Mouse (Mus musculus): ENCODE data around the gene Nsg2. TPM values are rescaled to one million over a fixed set of nuclear protein-coding genes. Genes with fewer than 3 reads are reported as not detected.
"Not testable (repeated sequence)": the region's sequence is repeated elsewhere in the genome, so short reads cannot be mapped to it uniquely, and the experiment has no call there.

The Nsg2 gene
- total RNA-seq (2021): 100 to 1,000 TPM; 682 to 735 TPM

DNA sequence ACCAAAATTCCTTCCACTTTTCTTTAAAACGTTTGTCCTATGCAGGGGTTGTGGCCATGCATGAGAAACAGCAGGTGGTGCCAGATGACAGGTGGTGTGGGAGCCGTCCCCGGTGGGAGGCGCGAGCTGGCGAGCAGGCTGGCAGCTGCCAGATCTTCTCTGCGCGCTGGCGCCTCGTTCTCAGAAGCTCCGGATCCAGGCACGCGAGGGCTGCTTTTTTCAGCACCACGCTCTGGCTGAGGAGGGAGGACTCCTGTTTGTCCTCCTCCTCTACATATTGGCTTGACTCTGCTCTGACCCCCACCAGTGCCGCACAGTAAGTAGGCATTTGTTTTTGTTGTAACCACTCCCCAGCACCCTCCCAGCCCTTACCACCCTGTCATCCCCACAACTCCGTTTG, at the start of gene Nsg2:
Gene Nsg2, plus strand, starts transcription at position 183 of the 400 bp plus-strand sequence.
- peak; percentile 77 to 80 for DNase-seq (ENCODE audit: extremely low spot score in 1 of 2, low spot score in 1 of 2)

DNA sequence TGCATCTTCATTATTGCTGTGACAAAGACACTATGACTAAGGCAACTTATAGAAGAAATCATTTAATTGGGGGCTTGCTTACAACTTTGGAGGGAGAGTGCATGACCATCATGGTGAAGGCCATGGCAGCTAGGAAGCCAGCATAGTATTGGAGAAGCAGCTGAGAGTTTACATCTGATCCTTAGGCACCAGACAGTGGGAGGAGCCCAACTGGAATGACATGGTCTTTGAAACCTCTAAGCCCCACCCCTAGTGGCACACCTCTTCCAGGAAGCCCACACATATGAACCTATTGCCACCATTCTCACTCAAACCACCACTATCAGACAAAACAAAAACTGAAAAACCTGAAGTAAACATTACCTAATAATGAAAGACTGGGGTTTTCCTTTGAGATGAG, 40.2 kb upstream of the Nsg2 start:
- no peak for DNase-seq (ENCODE audit: extremely low spot score in 1 of 2, low spot score in 1 of 2)

DNA sequence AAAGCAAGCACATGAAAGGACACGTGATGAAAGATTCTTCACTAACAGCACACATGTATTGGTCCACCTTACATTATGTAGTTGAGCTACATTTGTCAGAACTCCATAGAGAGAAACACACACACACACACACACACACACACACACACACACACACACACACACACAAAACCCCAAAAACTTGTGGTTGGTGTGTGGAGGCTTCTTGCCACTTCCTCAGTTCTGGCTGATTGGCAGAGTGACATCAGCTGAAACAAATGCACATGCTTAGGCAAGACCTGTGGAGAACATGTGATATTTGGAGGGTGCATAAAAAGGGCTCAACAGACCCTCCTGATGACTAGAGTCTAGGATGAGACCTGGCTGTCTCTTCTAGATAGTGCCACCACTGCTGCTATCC, 36.3 kb upstream of the Nsg2 start:
- no peak for DNase-seq (ENCODE audit: extremely low spot score in 1 of 2, low spot score in 1 of 2)

DNA sequence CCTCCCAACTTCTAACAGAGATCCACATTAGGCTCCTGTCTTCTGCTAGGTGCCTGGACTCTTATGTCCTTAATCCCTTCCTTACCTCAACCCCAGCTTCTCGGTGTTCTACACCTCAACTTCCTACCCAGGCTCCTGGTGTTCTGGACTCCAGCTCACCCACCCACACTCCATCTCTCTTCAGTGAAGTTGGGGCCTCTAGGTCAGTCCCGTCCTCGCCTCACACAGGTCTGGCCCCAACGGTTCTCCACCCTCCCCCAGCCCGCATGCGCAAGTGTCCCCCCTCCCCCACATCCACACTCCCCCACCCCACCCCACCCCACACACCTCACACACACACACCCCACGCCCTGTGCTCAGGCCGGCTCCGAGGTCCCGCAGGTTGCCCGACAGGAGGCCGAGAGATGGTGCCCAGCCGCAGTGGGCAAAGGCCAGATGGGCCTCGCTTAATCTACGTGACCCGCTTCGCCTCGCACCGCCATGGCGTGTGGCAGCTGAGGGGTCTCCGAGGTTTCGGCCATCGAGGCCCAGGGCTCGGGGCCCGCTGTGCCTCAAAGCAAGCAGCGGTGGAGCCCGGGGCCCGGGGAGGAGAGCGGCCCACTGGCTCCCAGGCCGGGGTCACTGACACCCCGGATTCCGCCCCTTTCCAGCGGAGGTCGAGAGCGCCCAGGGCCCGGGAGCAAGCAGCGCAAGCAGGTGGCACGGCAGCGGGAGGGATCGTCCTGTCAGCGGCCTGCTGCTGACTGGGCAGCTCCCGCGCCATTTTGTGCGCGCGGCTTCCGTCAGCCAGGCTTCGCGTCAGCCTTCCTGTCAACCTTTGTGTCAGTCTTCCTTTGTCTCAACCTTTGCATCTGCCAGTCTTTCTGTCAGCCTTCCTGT, 34.8 kb upstream of the Nsg2 start, which contains the start of gene 4930524B15Rik:
Gene 4930524B15Rik, plus strand, starts transcription at position 337 of the 879 bp plus-strand sequence.
- no peak for DNase-seq (ENCODE audit: extremely low spot score in 1 of 2, low spot score in 1 of 2)

DNA sequence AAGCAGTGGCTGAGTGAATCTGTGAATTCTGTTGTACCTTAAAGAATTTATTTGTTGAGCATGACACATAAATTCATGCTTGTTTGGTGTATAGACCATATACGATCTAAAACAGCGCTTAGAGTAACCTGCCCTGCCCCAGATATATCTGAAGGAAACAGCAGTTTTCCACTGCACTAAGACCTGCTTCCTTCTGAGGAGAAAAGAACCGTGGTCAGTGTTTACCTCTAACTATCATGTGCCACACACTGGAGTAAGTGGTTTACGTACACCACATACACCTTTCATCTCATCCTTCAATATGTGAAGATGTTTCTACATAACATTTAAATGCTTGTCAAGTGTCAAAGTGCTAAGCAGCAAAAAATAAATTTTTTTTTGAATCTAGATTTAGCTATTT, 26.1 kb upstream of the Nsg2 start:
- no peak for DNase-seq (ENCODE audit: extremely low spot score in 1 of 2, low spot score in 1 of 2)

DNA sequence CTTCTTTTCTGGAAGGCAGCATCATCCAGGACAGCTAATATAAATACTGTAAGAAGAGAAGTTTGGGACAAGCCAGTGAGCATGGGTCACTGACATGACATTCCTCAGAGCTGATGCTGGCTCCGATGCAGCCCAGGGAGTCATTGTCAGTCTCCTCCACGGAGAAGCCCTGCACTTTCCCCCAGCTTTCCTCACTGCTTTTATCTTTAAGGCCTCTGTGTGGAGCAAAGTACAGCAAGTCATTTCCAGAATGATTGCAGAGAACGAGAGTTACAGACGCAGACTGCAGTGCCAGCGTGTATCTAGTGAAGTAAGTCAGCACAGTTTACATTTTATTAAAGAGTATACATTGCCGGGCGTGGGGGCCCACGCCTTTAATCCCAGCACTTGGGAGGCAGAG, 25.4 kb upstream of the Nsg2 start:
- no peak for DNase-seq (ENCODE audit: extremely low spot score in 1 of 2, low spot score in 1 of 2)

DNA sequence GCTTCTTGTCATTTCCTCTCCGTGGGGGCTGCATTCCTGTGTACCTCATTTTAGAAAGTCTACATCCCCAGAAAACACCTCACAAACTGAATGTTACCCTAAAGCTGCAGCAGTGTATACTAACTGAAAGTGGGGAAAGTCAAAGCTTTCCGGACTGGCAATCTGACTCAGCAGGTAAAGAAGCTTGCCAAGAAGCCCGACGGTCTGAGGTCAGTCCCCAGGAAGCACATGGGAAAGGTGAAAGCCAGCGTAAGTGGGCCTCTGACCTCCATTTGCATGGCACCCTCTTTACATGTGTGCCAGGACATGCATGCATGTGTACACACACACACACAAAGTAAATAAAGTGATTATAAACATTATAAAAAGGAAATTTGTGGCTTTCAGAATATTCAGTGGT, 24.6 kb upstream of the Nsg2 start:
- no peak for DNase-seq (ENCODE audit: extremely low spot score in 1 of 2, low spot score in 1 of 2)

DNA sequence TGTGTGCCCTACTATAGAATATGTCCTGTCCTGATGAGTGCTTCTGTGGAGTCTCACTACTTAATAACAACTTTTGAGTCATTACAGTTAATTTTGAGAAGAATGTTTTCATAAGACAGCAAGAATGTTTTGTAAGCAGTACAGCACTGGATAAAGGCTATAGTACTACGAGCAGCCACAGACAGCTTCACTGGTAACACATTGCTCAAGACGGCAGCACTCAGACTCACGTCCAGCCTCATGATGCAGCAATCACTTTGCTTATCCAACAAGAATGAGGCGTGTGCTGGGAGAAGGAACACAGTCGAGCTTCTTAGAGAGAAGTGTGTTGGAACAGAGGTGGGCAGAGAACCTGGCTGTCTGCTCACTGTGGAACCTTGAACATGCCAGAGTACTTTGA, 24.1 kb upstream of the Nsg2 start:
- no peak for DNase-seq (ENCODE audit: extremely low spot score in 1 of 2, low spot score in 1 of 2)

DNA sequence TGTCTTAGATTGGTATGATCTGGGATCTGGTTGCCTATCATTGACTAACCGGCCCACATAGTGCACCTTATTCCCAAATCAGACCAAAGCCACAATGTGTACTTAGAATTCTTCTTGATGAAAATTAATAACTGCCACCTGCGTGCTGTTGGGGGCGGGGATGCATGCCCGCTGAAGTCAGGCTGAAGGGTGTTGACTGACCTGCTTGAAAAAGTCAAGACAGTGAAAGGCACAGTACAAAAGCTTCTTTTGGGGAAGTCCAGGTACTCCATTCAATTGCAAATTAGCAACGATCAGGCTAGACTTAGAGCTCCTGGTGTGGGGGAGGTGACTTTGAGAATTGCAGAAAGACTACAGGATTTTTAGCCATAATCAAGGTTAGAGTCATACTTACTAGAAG, 20.2 kb upstream of the Nsg2 start:
- not testable (repeated sequence) for DNase-seq (ENCODE audit: extremely low spot score in 1 of 2, low spot score in 1 of 2)

DNA sequence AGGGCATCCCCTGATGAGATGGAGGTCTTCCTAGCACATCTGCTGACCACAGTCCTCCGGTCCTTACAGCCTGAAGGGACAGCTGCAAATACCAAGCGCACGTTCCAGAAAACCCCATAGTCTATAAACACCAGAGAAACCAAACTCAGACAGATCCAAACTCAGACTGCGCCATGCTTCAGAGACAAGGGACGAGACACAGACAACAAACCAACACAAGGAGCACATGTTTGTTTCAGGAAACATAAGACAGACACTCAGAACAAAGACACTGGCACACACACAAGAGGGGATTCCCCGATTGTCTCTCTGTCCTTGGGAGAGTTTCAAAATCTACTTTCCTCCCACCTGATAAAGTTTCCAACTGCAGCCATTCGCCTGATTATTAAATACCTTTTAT, 18.4 kb upstream of the Nsg2 start:
- no peak for DNase-seq (ENCODE audit: extremely low spot score in 1 of 2, low spot score in 1 of 2)

DNA sequence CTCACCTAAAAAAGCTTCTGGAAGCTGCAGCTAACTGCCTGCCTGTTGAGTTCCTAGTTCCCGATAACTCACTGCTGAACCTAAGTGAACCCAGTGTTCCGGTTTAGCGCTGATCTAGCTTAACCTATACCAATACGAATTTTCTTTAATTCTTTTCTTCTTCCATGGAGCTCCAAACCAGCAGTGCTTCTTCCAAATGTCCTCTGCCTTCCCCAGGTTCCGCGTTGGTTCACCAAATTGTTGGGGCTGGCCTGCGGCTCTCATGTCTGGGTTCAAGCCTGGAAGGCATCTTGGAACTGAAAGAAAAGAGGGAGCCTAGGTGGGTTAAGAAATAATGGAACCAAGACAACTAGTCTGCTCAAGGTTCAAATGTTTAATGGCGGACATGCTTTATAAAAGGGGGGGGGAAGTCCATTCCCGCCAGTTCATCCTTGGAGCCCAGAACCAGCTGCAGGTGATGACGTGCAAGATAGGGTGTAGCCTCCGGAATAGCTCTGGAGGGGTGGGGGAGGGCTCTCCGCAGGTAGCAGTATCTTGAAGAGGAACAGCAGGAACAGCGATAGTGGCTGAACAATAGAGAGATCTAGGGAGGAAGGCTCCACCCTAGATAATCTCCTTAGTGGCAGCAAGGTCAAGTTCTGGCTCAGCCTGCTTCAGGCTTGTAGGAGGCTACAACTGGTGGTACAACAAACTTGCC, 17.9 kb upstream of the Nsg2 start:
- DNase-seq (ENCODE audit: extremely low spot score in 1 of 2, low spot score in 1 of 2): not testable (repeated sequence)

DNA sequence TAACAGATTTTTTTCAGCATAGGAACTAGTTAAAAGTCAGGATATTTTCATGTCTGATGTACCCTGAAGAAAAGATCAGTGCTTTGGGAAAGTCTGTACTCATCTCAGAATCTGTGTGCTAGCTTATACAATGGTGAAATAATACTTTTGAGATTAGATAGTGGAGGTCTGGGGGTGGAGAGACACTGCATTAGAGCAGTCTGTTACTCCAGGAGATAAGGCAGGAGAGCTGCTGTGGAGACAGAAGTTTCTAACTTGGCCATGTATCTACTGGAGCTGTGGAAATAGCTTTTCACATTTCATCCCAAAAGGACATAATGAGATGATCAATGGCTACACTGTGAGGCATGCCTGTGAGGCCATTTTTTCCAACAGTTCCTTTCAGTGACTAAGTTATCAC, 17.0 kb upstream of the Nsg2 start:
- DNase-seq (ENCODE audit: extremely low spot score in 1 of 2, low spot score in 1 of 2): no peak

DNA sequence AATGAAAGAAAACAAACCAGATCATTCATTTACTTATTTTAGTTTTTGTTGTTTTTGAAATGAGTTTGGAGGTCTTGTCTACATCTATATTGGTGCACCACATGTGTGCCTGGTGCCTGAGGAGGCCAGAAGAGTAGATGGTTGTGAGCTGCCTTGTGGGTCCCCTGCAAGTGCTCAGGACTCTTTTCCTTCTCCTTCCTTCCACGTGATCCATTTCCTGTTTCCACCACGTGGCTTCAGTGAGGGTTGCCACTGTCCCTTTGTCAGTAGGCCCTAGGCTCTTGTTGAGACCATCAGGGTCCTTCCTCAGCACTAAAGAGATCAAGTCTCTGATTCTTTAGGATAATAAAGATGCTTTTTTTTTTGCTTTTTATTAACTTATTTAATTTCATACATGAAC, 15.5 kb upstream of the Nsg2 start:
- no peak for DNase-seq (ENCODE audit: extremely low spot score in 1 of 2, low spot score in 1 of 2)

DNA sequence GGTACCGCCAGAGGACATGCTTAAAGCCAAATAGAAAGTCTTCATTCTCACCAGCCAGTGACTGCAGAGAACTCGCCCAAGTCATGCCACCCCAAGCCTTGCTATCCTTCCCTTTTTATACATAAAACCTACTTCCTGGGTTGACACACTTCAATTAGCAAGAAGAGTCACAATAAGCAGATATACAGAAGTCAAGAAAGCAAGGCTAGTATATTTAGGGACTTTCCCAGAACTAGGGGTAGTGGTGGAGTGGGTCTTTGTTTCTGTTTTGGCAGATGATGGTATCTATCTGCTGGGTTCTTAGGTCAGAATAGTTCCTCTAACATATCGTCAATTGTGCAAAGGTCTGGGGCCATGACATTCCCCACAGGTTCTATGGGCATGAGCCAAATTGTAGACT, 7.7 kb upstream of the Nsg2 start:
- DNase-seq (ENCODE audit: extremely low spot score in 1 of 2, low spot score in 1 of 2): no peak

DNA sequence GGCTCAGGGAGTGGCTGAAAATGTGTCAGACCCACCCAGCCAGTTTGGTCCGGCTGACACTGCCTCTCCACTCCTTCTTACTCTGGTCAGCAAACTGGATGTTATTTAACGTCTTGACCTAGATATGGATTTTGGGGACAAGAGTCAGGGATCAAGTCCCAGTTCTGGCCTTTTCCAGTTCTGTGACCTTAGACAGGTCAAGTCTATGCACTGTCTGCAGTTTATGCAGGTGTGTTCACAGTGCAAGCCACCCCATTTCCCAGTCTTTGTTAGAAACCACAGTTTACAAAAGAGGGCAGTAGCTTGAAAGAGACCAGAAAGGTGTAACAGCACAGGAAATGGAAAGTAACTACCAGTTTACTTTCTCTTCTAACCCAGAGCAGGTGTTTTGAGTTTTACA, 547 bp upstream of the Nsg2 start:
- no peak for DNase-seq (ENCODE audit: extremely low spot score in 1 of 2, low spot score in 1 of 2)

DNA sequence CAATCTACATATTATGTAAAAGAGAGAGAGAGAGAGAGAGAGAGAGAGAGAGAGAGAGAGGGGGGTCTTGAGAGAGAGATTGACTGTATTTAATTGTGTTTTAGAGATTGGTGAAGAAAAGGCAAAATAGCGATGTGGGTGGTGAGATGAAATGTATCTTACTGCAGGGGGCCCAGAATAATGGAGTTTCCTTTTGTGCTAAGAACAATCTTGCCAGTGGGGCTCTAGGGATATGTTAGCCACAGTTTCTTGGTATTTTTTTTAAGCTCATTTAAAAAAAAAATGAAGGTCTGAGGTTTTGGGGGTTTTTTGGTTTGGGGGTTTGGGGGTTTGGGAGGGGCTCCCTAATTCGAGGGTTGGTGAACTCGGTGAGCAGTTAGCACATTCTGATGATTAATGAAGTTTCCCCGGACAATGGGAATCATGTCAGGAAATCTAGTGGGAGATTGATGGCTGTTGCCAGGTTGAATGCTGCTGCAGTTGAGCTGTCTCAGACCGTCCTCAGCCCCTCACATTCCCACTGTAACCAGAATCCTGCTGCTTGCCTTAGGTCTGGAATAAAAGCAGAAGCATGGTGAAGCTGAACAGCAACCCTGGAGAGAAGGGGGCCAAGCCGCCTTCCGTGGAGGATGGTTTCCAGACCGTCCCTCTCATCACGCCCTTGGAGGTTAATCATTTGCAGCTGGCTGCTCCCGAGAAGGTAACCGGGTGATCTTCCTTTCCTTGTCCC, 1.1 kb downstream of the Nsg2 start:
- no peak for DNase-seq (ENCODE audit: extremely low spot score in 1 of 2, low spot score in 1 of 2)

DNA sequence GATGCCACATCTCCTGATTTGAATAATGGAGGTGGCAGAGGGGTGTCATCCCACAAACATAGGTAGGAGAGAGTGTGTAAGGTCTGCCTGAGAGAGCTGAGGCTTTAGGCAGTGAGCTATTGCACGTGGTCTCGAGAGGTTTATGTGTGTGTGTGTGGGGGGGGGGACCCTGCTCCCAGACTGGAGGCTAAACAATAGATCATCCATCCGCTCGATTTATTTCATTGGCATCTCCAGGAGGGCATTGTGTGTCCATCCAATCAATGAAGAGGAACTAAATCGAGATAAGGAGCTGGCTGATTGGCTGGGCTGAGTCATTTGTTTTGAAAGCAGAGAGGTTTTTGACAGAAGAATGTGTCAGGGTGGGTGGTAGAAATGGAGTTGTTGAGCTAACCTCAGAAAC, 2.4 kb downstream of the Nsg2 start:
- DNase-seq (ENCODE audit: extremely low spot score in 1 of 2, low spot score in 1 of 2): no peak

DNA sequence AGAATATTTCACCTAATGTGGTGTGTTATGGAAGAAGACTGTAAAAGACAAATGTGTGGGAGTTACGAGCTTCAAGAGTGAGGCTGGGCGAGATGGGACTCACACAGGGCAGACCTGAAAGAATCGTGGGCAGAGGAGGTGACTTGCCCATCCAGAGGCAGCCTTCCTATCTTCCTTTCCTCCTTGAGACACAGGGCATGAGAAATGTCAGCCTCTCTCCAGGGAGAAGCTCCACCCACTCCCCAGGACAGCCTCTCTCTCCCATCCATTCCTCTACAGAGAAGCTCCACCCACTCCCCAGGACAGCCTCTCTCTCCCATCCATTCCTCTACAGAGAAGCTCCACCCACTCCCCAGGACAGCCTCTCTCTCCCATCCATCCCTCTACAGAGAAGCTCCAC, 7.8 kb downstream of the Nsg2 start:
- DNase-seq (ENCODE audit: extremely low spot score in 1 of 2, low spot score in 1 of 2): not testable (repeated sequence)

DNA sequence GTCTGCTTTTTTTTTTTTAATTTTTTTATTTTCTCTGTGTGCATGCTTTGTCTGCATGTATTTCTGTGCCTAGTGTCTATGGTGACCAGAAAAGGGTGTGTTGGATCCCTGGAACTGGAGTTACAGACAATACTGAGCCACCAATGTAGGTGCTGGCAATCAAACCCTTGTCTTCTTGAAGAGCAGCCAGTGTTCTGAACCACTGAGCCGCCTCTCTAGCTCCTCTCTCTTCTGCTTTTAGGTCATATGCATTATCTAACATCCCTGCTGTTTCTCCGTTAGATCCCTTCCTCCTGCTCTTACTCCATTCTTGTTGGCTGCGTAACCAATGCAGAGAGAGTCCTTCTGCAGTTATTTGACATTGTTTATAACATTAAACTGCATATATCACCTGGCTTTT, 8.6 kb downstream of the Nsg2 start:
- DNase-seq (ENCODE audit: extremely low spot score in 1 of 2, low spot score in 1 of 2): no peak

DNA sequence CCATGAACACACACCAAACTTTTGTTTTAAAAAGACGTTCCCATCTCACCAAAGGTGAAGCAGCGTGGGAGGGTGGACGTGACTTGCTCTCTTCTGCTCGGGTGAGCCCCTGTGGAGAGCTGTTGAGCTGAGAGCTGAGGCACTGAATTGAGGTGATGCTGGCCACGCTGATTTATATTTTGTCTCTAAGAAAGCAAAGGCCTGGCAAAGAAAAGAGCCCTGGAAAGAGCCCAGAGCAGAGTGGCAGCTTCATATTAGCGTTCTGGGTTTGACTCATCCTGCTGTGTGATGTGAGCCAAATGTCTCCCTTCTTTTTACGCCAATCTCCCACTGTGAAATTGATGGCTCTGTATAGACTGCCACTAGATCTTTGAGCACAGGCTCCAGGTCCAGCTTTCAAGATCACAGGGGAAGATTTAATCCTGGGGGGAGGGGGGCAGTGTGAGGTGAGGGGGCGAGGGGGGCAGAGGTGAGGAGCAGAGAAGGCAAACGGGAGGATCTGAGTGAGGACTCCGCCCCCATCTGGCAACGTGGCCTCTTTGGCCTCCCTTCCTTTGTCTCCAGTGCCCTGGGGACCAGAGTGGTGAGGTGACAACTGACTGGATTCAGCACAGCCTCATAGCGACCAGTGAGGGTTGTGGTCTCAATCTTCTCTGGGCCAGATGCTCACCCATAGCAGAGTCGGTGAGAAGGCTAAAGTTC, 9.8 kb downstream of the Nsg2 start:
- no peak for DNase-seq (ENCODE audit: extremely low spot score in 1 of 2, low spot score in 1 of 2)

DNA sequence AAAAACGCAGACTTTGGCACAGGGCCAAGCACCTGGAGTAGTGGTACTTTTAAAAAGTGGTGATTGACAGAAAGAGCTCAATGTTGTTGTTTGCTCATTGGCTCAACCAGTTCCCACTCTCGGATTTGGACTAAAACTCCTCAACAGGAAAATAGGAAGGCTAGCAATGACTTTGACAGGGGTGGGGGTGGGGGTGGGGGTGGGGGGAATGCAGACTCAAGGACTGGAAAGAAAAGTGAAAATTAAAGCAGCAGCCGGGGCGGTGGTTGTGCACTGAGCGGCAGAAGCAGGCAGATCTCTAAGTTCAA, 10.4 kb downstream of the Nsg2 start:
- no peak for DNase-seq (ENCODE audit: extremely low spot score in 1 of 2, low spot score in 1 of 2)
